Mouse (Mus musculus) embryo, embryonic 11 days (tissue): Measurements from ENCODE around the gene Pgbd5.
A peak's percentile ranks its signal among the peaks of the same experiment; 100 is the strongest.

Source experiments
- DNase-seq: peaks from one replicate; pipeline ENCODE4 v3.0.0-alpha.2; 2015

The Pgbd5 gene

DNA sequence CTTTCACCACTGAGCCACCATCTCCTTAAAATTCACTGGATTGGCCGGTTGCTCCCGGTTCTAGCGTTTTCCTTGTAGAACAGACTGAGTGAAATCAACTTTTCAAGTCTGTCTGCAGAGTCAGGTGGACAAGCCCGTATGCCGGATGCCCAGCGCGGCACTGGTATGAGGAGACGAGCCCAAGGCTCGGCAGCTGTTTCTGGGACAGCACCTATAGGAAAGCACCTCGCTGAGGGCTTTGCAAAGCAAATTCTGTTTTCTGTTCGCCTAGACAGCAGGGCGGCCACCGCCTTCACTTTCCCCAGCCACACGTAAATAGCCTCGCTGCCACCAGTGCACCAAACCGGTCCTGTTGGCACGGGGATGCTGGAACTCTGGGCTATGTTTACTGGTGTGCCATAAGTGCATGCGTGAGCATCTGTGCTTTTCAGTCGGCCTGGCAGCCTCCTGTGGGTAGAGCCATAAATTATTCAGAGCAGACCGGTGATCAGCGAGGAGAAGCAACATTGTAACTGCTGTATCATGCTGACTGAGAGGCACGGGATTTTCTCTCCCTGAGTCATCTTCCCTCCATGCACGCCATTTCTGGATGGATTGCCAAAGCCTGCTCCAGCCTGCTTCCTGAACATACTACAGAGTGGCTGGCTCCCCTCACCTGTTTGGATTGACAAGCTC, 53.1 kb downstream of the Pgbd5 start:
- DNase-seq, result peak; percentile 7

DNA sequence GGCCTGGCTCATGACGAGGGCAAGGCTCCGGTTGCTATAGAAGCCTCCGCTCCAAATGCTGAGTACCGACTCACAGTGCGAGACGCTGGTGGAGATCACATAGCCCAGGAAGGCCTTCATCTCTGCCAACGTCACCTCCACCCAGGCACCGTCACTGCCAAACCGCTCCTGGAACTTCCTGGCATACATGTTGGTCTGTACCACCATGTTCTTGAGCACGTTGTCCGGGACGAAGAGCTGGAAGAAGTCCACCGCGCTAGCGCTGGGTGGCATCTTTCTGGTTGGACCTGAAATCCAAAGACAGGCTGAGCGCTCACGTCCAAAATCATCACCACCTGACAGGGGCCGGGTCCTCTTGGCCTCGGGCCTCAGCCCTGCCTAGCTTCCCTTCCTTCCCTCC, 55.1 kb downstream of the Pgbd5 start:
- no peak for DNase-seq

DNA sequence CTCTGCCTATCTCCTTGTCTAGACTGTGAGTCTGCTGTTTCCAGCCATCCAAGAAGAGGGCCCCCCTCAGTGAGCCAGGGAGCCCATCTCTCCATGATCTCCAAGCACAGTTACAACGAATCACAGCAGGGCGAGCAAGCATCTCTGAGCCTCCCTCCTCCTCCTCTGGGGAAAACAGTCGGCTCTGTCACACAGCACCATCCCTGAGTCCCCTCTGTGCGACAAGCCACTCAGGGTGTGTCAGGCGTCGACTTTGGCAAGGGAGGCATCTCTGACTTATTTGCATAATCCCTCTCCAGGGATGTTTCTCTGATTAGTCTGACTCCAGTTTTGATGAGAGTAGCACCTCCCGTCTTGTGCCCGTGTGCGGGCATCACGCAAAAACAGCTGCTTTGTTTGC, 57.2 kb downstream of the Pgbd5 start:
- DNase-seq, result no peak

DNA sequence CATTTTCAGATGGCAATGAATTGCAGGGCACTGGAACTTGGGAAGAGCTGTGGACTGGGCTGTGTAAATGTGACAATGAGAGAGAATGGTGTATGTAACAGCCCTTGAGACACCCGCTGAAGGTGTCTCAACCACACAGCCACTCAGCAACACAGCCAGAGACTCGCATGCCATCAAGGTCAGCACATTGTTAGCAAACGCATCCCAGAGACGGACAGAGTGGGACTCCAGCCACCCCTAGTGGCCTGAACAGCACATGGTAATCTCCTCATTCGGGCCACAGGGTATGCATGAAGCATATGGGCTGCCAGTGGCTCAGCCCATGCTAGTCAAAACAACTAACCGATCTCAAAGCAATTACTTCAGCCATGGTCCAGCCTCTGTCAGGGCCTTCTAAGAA, 60.2 kb downstream of the Pgbd5 start:
- no peak for DNase-seq

- DNase-seq, result no peak
Measured at GRCm38 (mm10) chr8:124376406-124376805, 63.1 kb downstream of the Pgbd5 start.

- no peak for DNase-seq
Measured at GRCm38 (mm10) chr8:124375727-124376126, 63.7 kb downstream of the Pgbd5 start.

GRCm38 (mm10) chr8:124375168-124375567, 64.3 kb downstream of the Pgbd5 start:
- no peak for DNase-seq

GRCm38 (mm10) chr8:124373753-124374152, 65.7 kb downstream of the Pgbd5 start:
- no peak for DNase-seq

GRCm38 (mm10) chr8:124371410-124372123, 67.9 kb downstream of the Pgbd5 start:
- DNase-seq, result no peak

DNA sequence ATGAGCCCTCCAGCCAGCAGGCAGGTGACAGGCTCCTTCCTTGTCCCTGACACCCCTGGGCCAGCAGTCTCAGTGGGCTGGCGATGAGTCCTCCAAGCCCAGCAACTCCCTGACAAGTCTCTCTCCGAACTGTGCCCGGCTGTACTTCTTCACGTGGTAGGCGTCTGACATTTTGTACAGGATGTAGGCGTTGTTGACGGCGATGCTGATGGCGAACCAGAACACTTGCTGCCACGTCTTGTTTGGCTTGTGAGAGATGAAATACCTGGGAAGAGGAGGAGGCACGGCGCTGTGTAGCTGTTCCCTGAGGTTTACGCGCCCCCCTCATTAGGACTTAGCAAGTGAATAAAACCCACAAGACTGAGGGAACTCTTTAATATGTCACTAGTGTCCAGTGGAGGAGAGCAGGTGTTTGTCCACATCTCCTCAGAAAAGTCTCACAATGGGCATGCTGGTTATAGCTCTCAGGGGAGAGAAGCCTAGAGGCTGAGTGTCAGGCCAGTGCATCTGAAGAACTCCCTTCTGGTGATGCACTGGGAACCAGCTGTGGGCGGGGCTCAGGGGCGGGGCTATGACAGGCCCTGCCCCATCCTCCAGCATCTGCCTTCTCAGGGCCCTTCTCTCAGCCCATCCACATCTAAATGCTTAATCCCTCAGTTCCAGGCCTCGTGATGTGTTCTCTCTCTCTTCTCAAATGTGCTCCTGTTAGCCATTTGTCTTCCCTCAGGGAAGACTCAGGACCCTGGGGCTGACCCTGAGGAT, 68.9 kb downstream of the Pgbd5 start:
- DNase-seq, result no peak

DNA sequence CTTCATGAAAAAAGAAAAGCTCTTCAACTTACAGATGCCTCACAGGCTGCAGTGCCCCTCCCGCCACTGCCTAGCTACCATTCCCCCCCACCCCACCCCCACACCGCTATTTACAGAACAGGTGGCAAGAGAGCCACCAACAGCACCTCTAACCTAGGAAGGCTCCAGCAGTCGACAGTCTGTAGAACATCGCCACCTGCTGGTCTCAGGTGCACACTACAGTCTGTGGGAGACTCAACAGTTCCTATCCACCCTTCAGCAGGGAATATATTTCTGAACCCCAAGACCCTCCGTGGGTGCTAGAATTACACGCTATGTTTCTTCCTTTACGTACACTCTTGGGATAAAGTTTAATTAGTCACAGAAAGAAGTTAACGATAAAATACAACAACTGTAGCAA, 71.2 kb downstream of the Pgbd5 start:
- peak; percentile 79 for DNase-seq

DNA sequence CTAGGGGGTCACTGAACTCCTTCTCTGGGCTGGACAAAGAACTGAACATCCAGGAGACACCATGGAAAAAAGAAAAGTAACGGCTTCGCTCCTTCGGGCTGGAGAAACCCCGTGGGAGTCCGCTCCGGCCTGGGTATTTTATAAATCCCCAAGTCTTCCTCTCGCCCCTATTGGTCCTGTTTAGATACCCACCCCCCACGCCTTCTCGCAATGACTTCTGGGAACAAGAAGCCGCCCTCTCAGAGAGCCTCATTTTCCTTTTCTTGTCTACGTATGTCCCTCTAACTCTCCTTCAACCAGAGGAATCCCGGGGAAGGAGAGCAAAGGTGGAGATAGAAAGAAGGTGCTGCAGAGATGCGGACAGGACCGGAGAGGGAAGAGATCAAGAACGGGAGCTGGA, 76.1 kb downstream of the Pgbd5 start:
- no peak for DNase-seq

GRCm38 (mm10) chr8:124362589-124362988, 76.9 kb downstream of the Pgbd5 start:
- no peak for DNase-seq

DNA sequence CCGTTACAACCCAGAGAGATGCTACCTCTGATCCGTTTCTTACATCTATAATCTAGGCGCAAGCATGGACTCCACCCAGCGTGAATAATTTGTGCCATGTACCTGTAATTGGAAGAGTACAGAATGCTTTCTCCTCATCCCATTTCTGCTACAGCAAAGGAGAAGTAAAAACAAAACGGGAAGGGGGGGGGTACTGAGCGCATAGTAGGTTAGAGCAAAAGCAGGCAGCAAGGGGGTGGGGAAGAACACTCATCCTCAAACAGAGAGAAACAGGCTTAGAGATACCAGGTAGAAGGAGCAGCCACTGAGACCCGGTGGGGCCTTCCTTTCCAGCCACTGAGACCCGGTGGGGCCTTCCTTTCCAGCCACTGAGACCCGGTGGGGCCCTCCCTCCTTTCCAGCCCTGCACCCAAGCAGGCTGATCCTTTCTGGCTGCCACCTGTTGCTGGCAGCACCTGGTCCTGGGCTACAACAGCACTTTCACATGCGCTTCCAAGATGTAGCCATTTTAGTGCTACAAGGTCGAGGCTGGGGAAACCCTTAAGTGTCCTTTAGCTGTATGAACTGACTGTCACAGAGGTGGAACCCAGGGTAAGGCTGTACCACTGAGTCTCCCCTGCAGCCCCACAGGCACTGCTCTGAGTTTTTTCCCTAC, 77.6 kb downstream of the Pgbd5 start:
- DNase-seq, result no peak

GRCm38 (mm10) chr8:124360911-124361310, 78.5 kb downstream of the Pgbd5 start:
- no peak for DNase-seq

DNA sequence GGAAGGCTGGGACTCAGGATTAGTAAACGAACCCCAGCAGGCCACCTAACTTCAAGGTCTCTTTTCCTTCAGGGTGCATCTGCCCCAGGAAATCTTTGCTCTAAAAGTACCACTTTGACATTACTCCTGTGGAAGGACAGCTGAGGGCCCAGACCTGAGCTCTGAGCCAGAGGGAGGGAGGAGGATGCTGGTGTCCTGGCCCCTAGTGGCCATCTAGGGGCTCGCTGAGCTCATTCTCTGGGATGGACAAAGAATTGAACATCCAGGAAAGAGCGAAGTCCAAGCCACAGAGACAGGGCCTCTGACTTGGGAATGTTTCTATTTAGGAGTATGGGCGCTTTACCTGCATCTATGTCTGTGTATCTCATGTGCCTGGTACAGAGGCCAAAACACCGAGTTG, 87.8 kb downstream of the Pgbd5 start:
- DNase-seq, result peak; percentile 39

DNA sequence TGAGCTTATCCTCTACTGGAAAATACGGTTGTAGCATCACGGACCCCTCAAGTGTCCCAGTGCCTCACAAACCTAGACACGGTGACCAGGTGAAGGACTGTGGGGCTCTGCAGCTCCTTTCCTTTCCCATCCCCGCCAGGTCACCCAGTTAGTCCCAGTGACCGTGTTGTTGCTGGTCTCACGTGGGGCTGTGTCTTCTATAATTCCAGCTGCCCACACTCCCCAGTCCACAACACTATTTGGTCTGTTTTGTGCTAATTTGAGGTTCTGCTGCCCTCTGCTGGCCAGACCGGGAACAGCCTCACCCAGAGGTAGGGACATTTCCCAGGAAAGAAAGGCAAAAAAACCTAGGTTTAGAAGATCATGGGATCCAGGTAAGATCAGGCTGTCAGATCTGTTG, 89.8 kb downstream of the Pgbd5 start:
- peak; percentile 77 for DNase-seq

- DNase-seq, result no peak
Measured at GRCm38 (mm10) chr8:124348087-124348486, 91.4 kb downstream of the Pgbd5 start.

DNA sequence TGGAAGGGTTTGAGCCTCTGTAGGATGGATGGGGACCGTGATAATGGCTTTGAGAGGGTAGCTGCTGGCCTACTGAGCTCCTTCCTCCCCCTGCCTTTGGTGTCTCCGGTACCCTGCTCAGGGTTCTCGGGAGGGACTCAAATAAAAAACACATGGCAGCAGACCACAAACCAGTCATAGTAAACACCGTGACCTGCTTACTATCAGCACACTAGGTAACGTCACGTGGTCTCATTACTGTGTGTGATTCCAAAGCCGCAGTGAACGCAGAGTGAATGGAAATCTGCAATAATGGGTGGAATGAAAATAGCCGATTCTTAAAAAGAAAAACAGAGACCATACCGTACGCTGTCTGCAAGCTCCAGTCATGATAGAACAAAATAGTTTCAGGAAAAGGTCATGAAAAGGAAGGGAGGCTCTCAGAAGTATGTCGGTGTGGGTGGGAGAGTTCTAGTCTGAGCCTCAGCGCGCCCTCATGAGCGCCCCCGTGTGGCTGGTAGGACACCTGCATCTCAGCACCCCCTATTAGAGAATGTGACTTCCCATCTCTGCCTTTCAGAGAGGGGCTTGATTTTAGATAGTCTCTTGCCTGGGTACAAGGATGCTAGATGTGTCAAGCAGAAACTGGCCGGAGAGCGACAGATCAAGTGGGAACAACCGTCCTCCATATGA, 92.5 kb downstream of the Pgbd5 start:
- DNase-seq, result peak; percentile 77

DNA sequence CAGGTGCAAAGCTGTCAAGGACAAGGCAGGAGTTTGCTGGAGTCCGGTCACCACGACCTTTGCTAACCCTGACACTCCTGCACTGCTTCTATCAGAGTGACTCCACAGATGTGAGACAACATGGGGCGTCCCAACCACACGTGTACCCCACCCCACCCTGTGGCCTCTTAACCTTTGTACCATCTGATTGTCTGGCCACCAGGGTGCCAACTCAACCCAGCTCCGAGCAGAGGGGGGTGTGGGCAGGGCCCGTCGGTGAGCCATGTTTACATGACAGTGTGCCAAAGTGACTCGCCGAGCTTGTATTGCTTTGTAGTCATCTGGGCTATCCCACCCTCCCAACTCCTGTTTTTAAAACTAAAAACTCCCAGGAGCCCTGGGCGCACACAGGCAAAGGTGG, 94.4 kb downstream of the Pgbd5 start:
- DNase-seq, result no peak

- no peak for DNase-seq
Measured at GRCm38 (mm10) chr8:124343991-124344390, 95.5 kb downstream of the Pgbd5 start.

DNA sequence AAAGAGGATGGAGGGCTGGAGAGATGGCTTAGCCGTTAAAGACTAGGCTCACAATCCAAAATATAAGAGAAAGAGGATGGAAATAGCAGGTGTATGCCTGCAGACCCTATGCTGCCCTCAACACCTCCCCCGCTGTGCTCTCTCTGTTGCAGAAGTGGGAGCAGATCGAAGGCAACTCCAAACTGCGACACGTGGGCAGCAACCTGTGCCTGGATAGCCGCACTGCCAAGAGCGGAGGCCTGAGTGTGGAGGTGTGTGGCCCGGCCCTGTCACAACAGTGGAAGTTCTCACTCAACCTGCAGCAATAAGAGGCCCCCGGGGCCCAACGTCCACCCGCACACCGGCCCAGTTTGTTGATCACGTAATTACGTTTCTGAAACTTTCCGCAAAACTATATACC, 96.3 kb downstream of the Pgbd5 start:
- no peak for DNase-seq
